Mouse (Mus musculus) lung, postnatal 4 days (tissue): ENCODE measurements at regions not wholly inside any gene's neighbourhood (a gene's known extent, or its start where the extent isn't known, plus 50 kb on each side); places are given as distances from the start of the nearest gene placed in this dataset.

ENCODE experiments used
- DNase-seq, 2 experiments: peaks; one replicate each; pipeline ENCODE4 v3.0.0; 2021

DNA sequence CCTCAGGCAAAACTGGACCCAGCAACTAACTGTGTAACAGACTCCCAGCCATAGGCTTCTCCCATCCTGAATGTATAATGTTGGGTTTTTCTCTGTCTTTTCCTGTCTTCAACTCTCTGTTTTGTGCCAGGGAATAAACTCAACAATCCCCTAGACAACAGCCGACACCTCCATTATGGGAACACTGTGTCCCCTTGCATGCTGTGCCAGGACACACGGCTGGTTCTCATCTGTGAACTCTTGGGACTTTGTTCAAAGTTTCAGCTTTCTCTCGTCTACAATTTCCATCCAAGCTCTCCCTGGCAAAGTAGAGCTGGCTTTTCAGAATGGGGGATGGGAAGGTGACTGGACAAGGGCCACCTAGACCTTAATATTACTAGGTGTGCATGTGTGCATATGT is 56.1 kb upstream of the Kcng1 start:
- DNase-seq = peak; percentile 18 to 63

- DNase-seq = no peak
Measured at GRCm38 (mm10) chr2:168335739-168336385, 54.3 kb upstream of the Kcng1 start.

DNA sequence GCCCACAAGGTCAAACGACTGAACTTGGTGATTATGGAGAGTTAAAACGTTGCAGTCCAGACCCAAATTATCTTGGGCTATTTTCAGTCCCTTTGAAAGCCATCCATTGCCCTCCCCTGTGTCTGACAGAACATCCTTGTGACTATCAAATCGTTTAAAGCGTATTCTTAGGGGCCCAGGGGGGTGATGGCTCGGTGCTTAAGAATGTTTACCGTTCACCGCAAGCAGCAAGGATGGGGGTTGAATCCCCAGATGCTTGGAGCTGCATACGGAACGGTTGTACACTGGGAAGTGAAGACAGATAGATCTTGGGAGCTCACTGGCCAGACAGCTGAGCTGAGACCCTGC is 52.7 kb upstream of the Kcng1 start:
- DNase-seq = no peak

- peak; percentile 12 to 62 for DNase-seq
Measured at GRCm38 (mm10) chr2:168333552-168334240, 52.2 kb upstream of the Kcng1 start.

DNA sequence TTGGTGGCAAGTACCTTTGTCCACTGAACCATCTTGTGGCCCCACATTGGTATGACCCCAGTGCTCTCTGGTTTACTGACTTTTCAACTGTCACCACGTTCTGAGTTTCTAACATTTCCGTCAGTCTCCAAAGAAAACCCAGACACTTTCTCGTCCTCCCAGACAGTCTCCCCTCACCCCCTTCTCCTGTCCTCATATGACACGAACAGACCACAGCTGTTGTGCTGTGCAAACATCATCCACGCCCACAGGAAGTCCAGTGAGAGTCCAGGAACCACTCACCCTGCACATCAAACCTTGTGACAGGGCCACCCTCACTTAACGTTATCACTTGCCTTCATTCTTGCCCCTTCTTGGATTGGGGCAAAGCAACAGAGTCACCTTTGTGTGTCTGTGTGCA is 51.4 kb upstream of the Kcng1 start:
- peak; percentile 39 to 68 for DNase-seq
